ENCODE assay signal across 9 mouse cellular contexts in the genomic region with DNA sequence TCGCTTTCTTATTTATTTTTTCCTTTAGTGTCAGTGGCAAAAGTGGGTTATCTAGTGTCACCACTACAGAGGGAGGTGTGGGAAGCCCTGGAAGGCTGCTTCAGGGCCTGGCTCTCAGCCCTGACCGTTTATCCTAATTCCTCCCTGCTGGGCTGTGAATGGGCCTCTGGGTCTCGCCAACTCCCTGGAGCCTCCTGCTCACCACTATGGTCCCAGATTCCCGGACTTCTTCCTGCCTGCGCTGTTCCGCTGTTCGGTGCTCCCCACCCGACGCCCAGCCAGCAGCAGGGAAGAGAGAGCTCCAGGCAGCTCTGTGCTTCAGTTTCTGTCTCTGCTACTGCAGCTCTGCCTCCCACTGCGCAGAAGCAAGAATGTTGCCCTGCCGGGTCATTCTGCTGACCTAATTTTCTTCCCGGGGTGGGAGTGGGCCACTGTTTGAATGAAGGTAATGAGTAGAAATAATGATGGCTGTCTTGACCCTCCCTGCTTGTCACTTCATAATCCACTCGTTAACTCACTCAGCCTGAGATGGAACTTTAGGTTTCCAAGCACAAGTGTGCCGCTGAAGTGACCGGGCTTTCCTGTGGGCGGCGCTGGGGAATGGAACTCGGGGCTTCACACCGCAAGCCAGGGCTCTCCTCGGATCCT. TPM values are rescaled to one million over a fixed set of nuclear protein-coding genes. Genes with fewer than 3 reads are reported as not detected.
DNase-seq lines count a peak whose midpoint lies in the region; ATAC-seq and TF ChIP-seq lines count a peak whose summit lies in the region.
"Had no signal": no experiment of that assay in that cellular context is flagged by ENCODE, and none has a peak within 500 bp of the region (broad histone marks: within the 10 kb centered on the region; RNA-seq: fewer than 3 reads in every experiment).

No protein-coding gene starts in this region.

- peak; percentile 33 for TF ChIP-seq CTCF in layer of hippocampus, adult 2 months (conservative IDR thresholded peaks at IDR 0.05)
- TF ChIP-seq CTCF in heart, postnatal 0 days (IDR thresholded peaks at IDR 0.05; ENCODE audit: low read depth), result peak; percentile 14; the same call in 1 of the 2 replicates

- no peaks in the 10 kb centered on the region for H3K9me3 ChIP-seq in embryonic facial prominence, embryonic 11.5 days (replicated peaks; ENCODE audit: control insufficient read depth, low read length)
- no peaks in the 10 kb centered on the region for H3K9me3 ChIP-seq in heart, postnatal 0 days (replicated peaks; ENCODE audit: control insufficient read depth, low read length)
- H3K9me3 ChIP-seq in midbrain, embryonic 13.5 days, result 0 out of 2 replicates have a peak, but pooled peaks cover 2% of the 10 kb centered on the region

- peak overlapping the region; percentile 68 for H3K27ac ChIP-seq in layer of hippocampus, adult 2 months
- H3K27ac ChIP-seq in embryonic facial prominence, embryonic 11.5 days (replicated peaks; ENCODE audit: low read depth, low read length), result 0 out of 2 replicates have a peak overlapping the region, but pooled peaks have one; percentile 8
- peak overlapping the region; percentile 98 for H3K27ac ChIP-seq in heart, postnatal 0 days (ENCODE audit: low read depth)
- no peak overlapping the region for H3K27ac ChIP-seq in midbrain, embryonic 13.5 days

- H3K27me3 ChIP-seq in embryonic facial prominence, embryonic 11.5 days (ENCODE audit: control insufficient read depth, insufficient read depth, low read length), result no peaks in the 10 kb centered on the region
- H3K27me3 ChIP-seq in heart, postnatal 0 days (ENCODE audit: control insufficient read depth, insufficient read depth, low read length), result no peaks in the 10 kb centered on the region
- H3K27me3 ChIP-seq in midbrain, embryonic 13.5 days, result no peaks in the 10 kb centered on the region

- H3K4me1 ChIP-seq in embryonic facial prominence, embryonic 11.5 days (ENCODE audit: control insufficient read depth, insufficient read depth, low read length), result no peaks in the 10 kb centered on the region; the same call in 1 of the 2 replicates
- peaks cover 55% of the 10 kb centered on the region for H3K4me1 ChIP-seq in heart, postnatal 0 days (ENCODE audit: control insufficient read depth, insufficient read depth)
- H3K4me1 ChIP-seq in midbrain, embryonic 13.5 days (replicated peaks), result peaks cover 15% of the 10 kb centered on the region

- peak overlapping the region; percentile 36 for H3K4me3 ChIP-seq in layer of hippocampus, adult 2 months
- no peak overlapping the region for H3K4me3 ChIP-seq in embryonic facial prominence, embryonic 11.5 days (ENCODE audit: low read depth, low read length)
- peak overlapping the region; percentile 6; the same call in 1 of the 2 replicates for H3K4me3 ChIP-seq in heart, postnatal 0 days (ENCODE audit: low read depth, low read length)
- H3K4me3 ChIP-seq in midbrain, embryonic 13.5 days (replicated peaks), result no peak overlapping the region

- peak overlapping the region; percentile 17; the same call in 1 of the 2 replicates for H3K4me2 ChIP-seq in embryonic facial prominence, embryonic 11.5 days (ENCODE audit: low read depth, low read length)
- peak overlapping the region; percentile 44 for H3K4me2 ChIP-seq in heart, postnatal 0 days (ENCODE audit: low read depth, low read length)
- H3K4me2 ChIP-seq in midbrain, embryonic 13.5 days (replicated peaks), result peak overlapping the region; percentile 12; the same call in 1 of the 2 replicates

- ATAC-seq in embryonic facial prominence, embryonic 11.5 days (replicated peaks; ENCODE audit: insufficient number of reproducible peaks, low FRiP score, low TSS enrichment, low read depth), result no peak; the same call in 1 of the 2 replicates
- peak; percentile 47 for ATAC-seq in heart, postnatal 0 days (ENCODE audit: insufficient read depth, low read depth)
- ATAC-seq in midbrain, embryonic 13.5 days, result no peak

- no peak for DNase-seq in layer of hippocampus, adult 2 months (ENCODE audit: low spot score in 2 of 2)
- no peak for DNase-seq in layer of hippocampus, adult 9-10 months (ENCODE audit: low spot score)
- peak; percentile 26 for DNase-seq in embryonic facial prominence, embryonic 11.5 days (ENCODE audit: low spot score)
- DNase-seq in heart, postnatal 0 days (ENCODE audit: low spot score), result peak; percentile 82
- DNase-seq in kidney, postnatal 14 days, result peak; percentile 62
- DNase-seq in thymus, postnatal 10 days (ENCODE audit: low spot score in 2 of 2), result no peak
- no peak for DNase-seq in spleen, adult 12 weeks (ENCODE audit: low spot score)

- no peaks in the 10 kb centered on the region for H3K36me3 ChIP-seq in embryonic facial prominence, embryonic 11.5 days (replicated peaks; ENCODE audit: control insufficient read depth, insufficient read depth, low read depth, low read length)
- H3K36me3 ChIP-seq in heart, postnatal 0 days (replicated peaks; ENCODE audit: control insufficient read depth, insufficient read depth, low read length), result peaks cover 5% of the 10 kb centered on the region; the same call in 1 of the 2 replicates
- H3K36me3 ChIP-seq in midbrain, embryonic 13.5 days, result no peaks in the 10 kb centered on the region
- H3K36me3 ChIP-seq: G1E had no signal

- TF ChIP-seq EP300 in heart, postnatal 0 days (IDR thresholded peaks at IDR 0.05; ENCODE audit: low read depth), result peak; percentile 60; the same call in 1 of the 2 replicates

- 13% methylated on average over 20 of the region's 20 CpGs for WGBS in embryonic facial prominence, embryonic 11.5 days
- WGBS in heart, postnatal 0 days, result 7% methylated on average over 20 of the region's 20 CpGs
- WGBS in midbrain, embryonic 13.5 days, result 17% methylated on average over 20 of the region's 20 CpGs

- 0 out of 2 replicates have a peak overlapping the region, but pooled peaks have one; percentile 10 for H3K9ac ChIP-seq in embryonic facial prominence, embryonic 11.5 days (replicated peaks; ENCODE audit: low read length)
- peak overlapping the region; percentile 58 for H3K9ac ChIP-seq in heart, postnatal 0 days (replicated peaks; ENCODE audit: low read depth, low read length)
- no peak overlapping the region; the same call in 1 of the 2 replicates for H3K9ac ChIP-seq in midbrain, embryonic 13.5 days (replicated peaks)

RNA-seq across cellular contexts. Expression of gene Lrrfip1, which starts 18.7 kb away (rescaled TPM):
- 10 to 100 TPM; 77.6 to 82.3 TPM for total RNA-seq in layer of hippocampus, adult 2 months (2021)
- 28.5 and 30.0 TPM in 2 replicates for polyA plus RNA-seq in embryonic facial prominence, embryonic 11.5 days (2014; fragmentation: Nextera tagmentation; extraction: Ambion mirVana)
- 120 and 135 TPM in 2 replicates for total RNA-seq in heart, postnatal 0 days (2014; rRNA removed; ENCODE audit: low replicate concordance)
- 140 and 168 TPM in 2 replicates for polyA plus RNA-seq in heart, postnatal 0 days (2015; fragmentation: Nextera tagmentation; extraction: Ambion mirVana)
- polyA plus RNA-seq in midbrain, embryonic 13.5 days (2015; fragmentation: Nextera tagmentation; extraction: Ambion mirVana), result 23.0 and 23.6 TPM in 2 replicates
- polyA plus RNA-seq: G1E had no signal

RNA-seq across cellular contexts. Expression of gene Rab17, which starts 47.8 kb away (rescaled TPM):
- total RNA-seq in layer of hippocampus, adult 2 months (2021), result not detected
- 0.64 and 0.70 TPM in 2 replicates for polyA plus RNA-seq in embryonic facial prominence, embryonic 11.5 days (2014; fragmentation: Nextera tagmentation; extraction: Ambion mirVana)
- 7.1 and 8.4 TPM in 2 replicates for total RNA-seq in heart, postnatal 0 days (2014; rRNA removed; ENCODE audit: low replicate concordance)
- polyA plus RNA-seq in heart, postnatal 0 days (2015; fragmentation: Nextera tagmentation; extraction: Ambion mirVana), result 5.1 and 5.6 TPM in 2 replicates
- polyA plus RNA-seq in midbrain, embryonic 13.5 days (2015; fragmentation: Nextera tagmentation; extraction: Ambion mirVana), result 0.23 TPM in 1 of 2 replicates, not detected in the other
- polyA plus RNA-seq: G1E had no signal

Comparison
In these comparisons a context has a peak if more than half of its experiments do, and no peak if none do; other contexts are left out.
1. DNase-seq: peak in embryonic facial prominence, embryonic 11.5 days (single experiment), heart, postnatal 0 days (single experiment) and kidney, postnatal 14 days (single experiment); none in layer of hippocampus, adult 2 months (0 of 2), layer of hippocampus, adult 9-10 months (single experiment), thymus, postnatal 10 days (0 of 2) and spleen, adult 12 weeks (single experiment).
2. H3K4me3 ChIP-seq: peak in layer of hippocampus, adult 2 months (single experiment) and heart, postnatal 0 days (single experiment); none in embryonic facial prominence, embryonic 11.5 days (single experiment) and midbrain, embryonic 13.5 days (single experiment).
3. Peak in every context shown above with its lines, with median percentiles within 50 percentile points of each other: H3K4me2 ChIP-seq.